Mouse (Mus musculus) forebrain, embryonic 11.5 days (tissue): ENCODE results near the gene Pygb. TPM values are rescaled to one million over a fixed set of nuclear protein-coding genes. Genes with fewer than 3 reads are reported as not detected.

Experiments
- ATAC-seq: fragments of 200-750 bp; cut with Nextera tagmentation; replicated peaks from 2 replicates; pipeline ENCODE4 v1.8.0; 2017; ENCODE audit warnings: moderate TSS enrichment; ENCODE audit not compliant: low FRiP score
- DNase-seq: peaks from one replicate; pipeline ENCODE4 v3.0.0-alpha.2; 2017; ENCODE audit warnings: low spot score
- H3K27ac ChIP-seq: fragments of 300-500 bp; sonication (generic); 2 replicates; pipeline ENCODE4 v1.5.1; 2014; ENCODE audit warnings: low read depth, low read length
- H3K27me3 ChIP-seq: fragments of 300-500 bp; sonication (generic); 2 replicates; pipeline ENCODE4 v1.6.1; 2014; ENCODE audit warnings: mild to moderate bottlenecking, low read length, mixed read lengths; ENCODE audit not compliant: control insufficient read depth, insufficient read depth
- H3K36me3 ChIP-seq: fragments of 300-500 bp; sonication (generic); 2 replicates; pipeline ENCODE4 v1.6.1; 2014; ENCODE audit warnings: mild to moderate bottlenecking, low read length, moderate library complexity, mixed read lengths; ENCODE audit not compliant: control insufficient read depth, insufficient read depth
- H3K4me1 ChIP-seq: fragments of 300-500 bp; sonication (generic); replicated peaks from 2 replicates; pipeline ENCODE4 v1.6.1; 2014; ENCODE audit warnings: low read length, mixed read lengths; ENCODE audit not compliant: control insufficient read depth, insufficient read depth
- H3K4me2 ChIP-seq: fragments of 300-500 bp; sonication (generic); 2 replicates; pipeline ENCODE4 v1.6.1; 2014; ENCODE audit warnings: low read depth, mild to moderate bottlenecking, low read length, moderate library complexity, mixed read lengths; ENCODE audit not compliant: severe bottlenecking
- H3K4me3 ChIP-seq: fragments of 300-500 bp; sonication (generic); 2 replicates; pipeline ENCODE4 v1.5.1; 2014; ENCODE audit warnings: low read depth, low read length
- H3K9ac ChIP-seq: fragments of 300-500 bp; sonication (generic); 2 replicates; pipeline ENCODE4 v1.6.1; 2014; ENCODE audit warnings: low read length
- H3K9me3 ChIP-seq: fragments of 300-500 bp; sonication (generic); 2 replicates; pipeline ENCODE4 v1.6.1; 2016; ENCODE audit warnings: low read length, mixed read lengths; ENCODE audit not compliant: control insufficient read depth
- WGBS: fragments of 180-500 bp; shearing (Covaris S2); extraction: QIAGEN DNeasy Blood & Tissue Kit; methylation state at CpG from one replicate; pipeline ENCODE4 v1.1.7; 2014; 5-methylcytosine and 5-hydroxymethylcytosine counted together
- polyA plus RNA-seq: library from polyadenylated mRNA; unstranded; fragments of >200 nt; fragmentation: Nextera tagmentation; extraction: Ambion mirVana; gene quantifications from 2 replicates; pipeline ENCODE4 v1.2.1, GENCODE M21; 2014

Pygb gene
- polyA plus RNA-seq, 1 experiment from 2014 or later: 55.6 TPM

GRCm38 (mm10) chr2:150837781-150838180 is 51.2 kb downstream of the Pygb start:
- ATAC-seq (no peak), DNase-seq (no peak)
- no peaks in the 10 kb centered on the region for H3K9me3 ChIP-seq
- no peaks in the 10 kb centered on the region for H3K4me1 ChIP-seq
- H3K27me3 ChIP-seq: no peaks in the 10 kb centered on the region
- H3K36me3 ChIP-seq: no peaks in the 10 kb centered on the region; the same call in 1 of the 2 replicates
- H3K27ac ChIP-seq: no peak overlapping the region
- H3K4me3 ChIP-seq: no peak overlapping the region
- H3K4me2 ChIP-seq: no peak overlapping the region
- H3K9ac ChIP-seq: no peak overlapping the region
- WGBS: 100% methylated on average over 3 of the region's 3 CpGs

GRCm38 (mm10) chr2:150839686-150840471 is 53.3 kb downstream of the Pygb start:
- Histone ChIP-seq H3K9me3 (no peaks in the 10 kb centered on the region), H3K9ac (no peak overlapping the region), H3K36me3 (no peaks in the 10 kb centered on the region), H3K4me1 (no peaks in the 10 kb centered on the region), H3K27me3 (no peaks in the 10 kb centered on the region), H3K4me3 (no peak overlapping the region), H3K4me2 (no peak overlapping the region), H3K27ac (no peak overlapping the region)
- DNase-seq (no peak), ATAC-seq (no peak)
- 85% methylated on average over 12 of the region's 12 CpGs for WGBS

DNA sequence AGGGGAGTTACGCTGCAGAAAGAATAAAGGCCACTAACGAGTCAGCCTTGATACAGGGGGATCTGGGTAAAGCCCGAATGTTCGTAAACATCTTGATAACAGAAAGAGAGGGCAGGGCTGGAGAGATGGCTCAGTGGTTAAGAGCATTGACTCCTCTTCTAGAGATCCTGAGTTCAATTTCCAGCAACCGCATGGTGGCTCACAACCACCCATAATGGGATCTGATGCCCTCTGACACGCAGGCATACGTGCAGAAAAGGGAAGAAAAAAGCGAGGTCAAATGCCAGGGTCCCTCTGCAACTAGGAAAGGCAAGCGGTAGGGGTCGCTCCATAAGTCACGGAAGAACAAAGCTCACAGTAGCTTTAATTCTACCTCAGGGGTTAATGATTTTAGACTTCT is 54.6 kb downstream of the Pygb start:
- Histone ChIP-seq H3K4me3 (no peak overlapping the region), H3K9ac (no peak overlapping the region), H3K4me2 (no peak overlapping the region), H3K27me3 (no peaks in the 10 kb centered on the region), H3K36me3 (no peaks in the 10 kb centered on the region), H3K27ac (no peak overlapping the region), H3K9me3 (no peaks in the 10 kb centered on the region), H3K4me1 (no peaks in the 10 kb centered on the region)
- DNase-seq: no peak
- ATAC-seq: no peak
- WGBS: 69% methylated on average over 11 of the region's 11 CpGs

GRCm38 (mm10) chr2:150842049-150842461 is 55.5 kb downstream of the Pygb start:
- no peak overlapping the region for H3K4me2 ChIP-seq
- H3K27ac ChIP-seq: no peak overlapping the region
- no peaks in the 10 kb centered on the region for H3K9me3 ChIP-seq
- no peaks in the 10 kb centered on the region for H3K36me3 ChIP-seq
- ATAC-seq (no peak), DNase-seq (no peak)
- no peaks in the 10 kb centered on the region for H3K4me1 ChIP-seq
- no peak overlapping the region for H3K9ac ChIP-seq
- WGBS: 80% methylated on average over 7 of the region's 7 CpGs
- H3K27me3 ChIP-seq: no peaks in the 10 kb centered on the region
- no peak overlapping the region for H3K4me3 ChIP-seq

DNA sequence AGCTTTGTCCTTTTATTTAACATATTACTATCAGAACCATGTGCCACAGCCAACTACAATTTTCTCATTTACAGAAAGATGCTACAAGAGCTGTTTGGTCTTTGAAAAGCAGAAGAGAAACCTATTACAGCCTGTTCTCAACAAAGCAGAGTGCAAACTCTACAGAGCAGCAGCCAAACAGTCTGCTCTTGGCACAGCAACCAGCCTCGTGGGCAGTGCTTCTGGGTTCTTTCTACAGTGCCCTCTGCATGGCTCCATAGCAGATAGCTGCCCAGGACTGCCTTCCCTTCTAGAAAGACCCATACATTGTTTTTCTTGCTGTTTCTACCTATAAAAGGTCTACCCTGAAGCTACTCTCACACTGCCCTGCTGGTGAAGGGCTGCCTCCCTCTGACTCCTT is 58.3 kb downstream of the Pygb start:
- no peak for ATAC-seq
- H3K9ac ChIP-seq: no peak overlapping the region

DNA sequence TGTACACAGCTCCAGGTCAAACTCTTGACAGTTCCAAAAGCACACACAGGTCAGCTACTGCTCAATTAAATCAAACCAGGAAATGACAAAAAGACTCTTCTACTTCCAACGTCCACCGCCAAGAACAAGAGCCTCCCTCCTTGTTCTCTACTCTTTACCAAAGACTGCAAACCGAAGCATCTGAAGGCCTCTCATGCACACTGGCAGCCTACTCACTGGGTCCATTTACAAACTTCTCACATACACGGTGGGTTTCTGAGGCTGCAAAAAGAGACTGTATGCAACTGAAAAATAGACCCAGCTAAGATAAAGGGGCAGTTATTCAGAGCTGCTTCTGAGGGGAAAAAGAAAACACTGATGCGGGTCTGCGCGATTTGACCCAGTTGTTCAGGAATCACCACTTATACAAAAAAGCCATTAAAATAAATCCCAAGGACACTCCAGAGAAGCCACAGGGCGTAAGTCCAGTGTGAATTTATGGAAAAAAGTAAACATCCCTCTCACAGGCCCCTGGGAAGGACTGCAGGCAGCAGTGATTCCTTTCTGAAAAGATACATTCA is 61.0 kb downstream of the Pygb start:
- no peak overlapping the region for H3K4me3 ChIP-seq

More for the DNA sequence above, 58.3 kb downstream of the Pygb start:
- H3K36me3 ChIP-seq: no peaks in the 10 kb centered on the region
- no peaks in the 10 kb centered on the region for H3K4me1 ChIP-seq
- DNase-seq: no peak
- no peaks in the 10 kb centered on the region for H3K27me3 ChIP-seq
- no peaks in the 10 kb centered on the region for H3K9me3 ChIP-seq
- no peak overlapping the region for H3K4me3 ChIP-seq
- no peak overlapping the region for H3K27ac ChIP-seq
- no peak overlapping the region for H3K4me2 ChIP-seq
- WGBS: 87% methylated on average over 1 of the region's 1 CpGs

DNA sequence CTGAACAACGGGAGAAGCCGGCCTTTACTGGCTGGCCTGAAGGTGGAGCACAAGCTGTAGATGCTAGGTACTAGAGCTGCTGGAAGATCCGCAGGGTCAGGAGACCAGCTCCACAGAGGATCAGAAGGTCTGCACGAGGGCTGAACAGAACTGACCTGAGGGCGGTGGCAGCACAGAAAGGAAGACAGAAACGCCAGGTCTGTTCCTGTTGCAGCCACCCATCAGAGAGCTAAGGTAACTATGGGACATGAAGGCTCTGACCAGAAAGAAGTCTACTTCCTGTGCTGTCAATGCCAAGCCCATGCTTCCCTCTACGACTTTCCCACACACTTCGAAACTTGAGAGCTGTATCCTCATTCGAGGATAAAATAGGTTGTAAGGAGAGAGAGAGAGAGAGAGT is 64.7 kb downstream of the Pygb start:
- ATAC-seq (no peak), DNase-seq (no peak)
- Histone ChIP-seq H3K27ac (no peak overlapping the region), H3K4me2 (no peak overlapping the region), H3K9ac (no peak overlapping the region), H3K27me3 (no peaks in the 10 kb centered on the region), H3K4me1 (no peaks in the 10 kb centered on the region), H3K9me3 (no peaks in the 10 kb centered on the region), H3K4me3 (no peak overlapping the region), H3K36me3 (no peaks in the 10 kb centered on the region)
- WGBS: 79% methylated on average over 9 of the region's 9 CpGs

More for the DNA sequence above, 61.0 kb downstream of the Pygb start:
- Histone ChIP-seq H3K27me3 (no peaks in the 10 kb centered on the region), H3K4me1 (no peaks in the 10 kb centered on the region), H3K9ac (no peak overlapping the region), H3K27ac (no peak overlapping the region), H3K4me2 (no peak overlapping the region), H3K9me3 (no peaks in the 10 kb centered on the region), H3K36me3 (no peaks in the 10 kb centered on the region)
- no peak for DNase-seq
- no peak for ATAC-seq
- 82% methylated on average over 8 of the region's 8 CpGs for WGBS

GRCm38 (mm10) chr2:150855186-150855585 is 68.7 kb downstream of the Pygb start:
- Histone ChIP-seq H3K4me1 (no peaks in the 10 kb centered on the region), H3K4me3 (no peak overlapping the region), H3K4me2 (no peak overlapping the region), H3K9me3 (no peaks in the 10 kb centered on the region), H3K27ac (no peak overlapping the region), H3K27me3 (no peaks in the 10 kb centered on the region), H3K9ac (no peak overlapping the region), H3K36me3 (no peaks in the 10 kb centered on the region)
- no peak for DNase-seq
- no peak for ATAC-seq
